Mouse (Mus musculus) liver, postnatal 0 days (tissue): ENCODE results near the gene Ric8a.

Experiments used
- CTCF ChIP-seq: sonication (generic); IDR thresholded peaks from 2 replicates; pipeline ENCODE4 v1.5.1; 2016; ENCODE audit warnings: antibody characterized with exemption, low read depth
- EP300 ChIP-seq: IDR thresholded peaks from 2 replicates; pipeline ENCODE4 v1.6.1; 2016; ENCODE audit warnings: antibody characterized with exemption, low read depth, mild to moderate bottlenecking

GRCm38 (mm10) chr7:140907131-140907530 lies 50.4 kb downstream of the Ric8a start:
- TF ChIP-seq EP300 (no peak), CTCF (no peak)
